Mouse (Mus musculus) cortical plate, adult 2 months (tissue): ENCODE data around the gene Sobp. TPM values are rescaled to one million over a fixed set of nuclear protein-coding genes. Genes with fewer than 3 reads are reported as not detected.
A peak's percentile ranks its signal among the peaks of the same experiment; 100 is the strongest.

Experiments
- H3K27ac ChIP-seq: fragments of 200-500 bp; 2 replicates; pipeline ENCODE4 v1.5.1; 2012; ENCODE audit warnings: low read length, control low read depth, inconsistent platforms; ENCODE audit not compliant: insufficient read depth
- H3K4me1 ChIP-seq: fragments of 200-500 bp; 2 replicates; pipeline ENCODE4 v1.6.1; 2011; ENCODE audit warnings: low read length; ENCODE audit not compliant: control insufficient read depth, insufficient read depth
- H3K4me3 ChIP-seq: fragments of 200-500 bp; 2 replicates; pipeline ENCODE4 v1.5.1; 2011; ENCODE audit warnings: mild to moderate bottlenecking, low read length, control low read depth; ENCODE audit not compliant: insufficient read depth
- CTCF ChIP-seq: fragments of 200-500 bp; IDR thresholded peaks from 2 replicates; pipeline ENCODE4 v1.5.1; 2011; ENCODE audit warnings: mild to moderate bottlenecking, control low read depth, low read length; ENCODE audit not compliant: insufficient read depth; ENCODE audit errors: extremely low read depth
- POLR2A ChIP-seq: fragments of 200-500 bp; IDR thresholded peaks from 2 replicates; pipeline ENCODE4 v1.6.1; 2011; ENCODE audit warnings: mild to moderate bottlenecking, low read length, control low read depth; ENCODE audit not compliant: insufficient read depth; ENCODE audit errors: extremely low read depth
- polyA plus RNA-seq: library from polyadenylated mRNA; depleted of rRNA; stranded (reverse); fragments of >200 nt; gene quantifications from 2 replicates; pipeline ENCODE4 v1.2.3, GENCODE M21; 2012

Gene Sobp
- polyA plus RNA-seq, 1 experiment = 21.9 TPM

DNA sequence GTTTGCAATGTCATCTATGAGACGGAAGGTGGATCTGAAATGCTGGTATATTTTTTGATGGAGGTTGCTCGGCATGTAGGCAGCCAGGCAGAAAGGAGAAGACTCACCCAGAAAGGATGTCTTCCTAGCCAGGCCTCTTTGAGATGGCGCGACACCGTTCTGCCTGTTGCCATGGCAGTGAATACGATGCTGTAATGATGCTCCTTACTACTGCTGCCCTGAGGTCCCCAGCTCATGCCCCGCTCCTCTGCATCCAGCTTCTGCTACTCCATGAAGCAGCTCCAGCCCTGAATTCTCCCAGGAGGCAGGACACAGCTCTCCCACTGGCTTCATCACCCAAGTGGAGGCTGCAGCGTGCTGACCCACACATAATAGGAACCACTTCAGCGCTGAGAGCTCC lies 183.3 kb downstream of the Sobp start:
- H3K27ac ChIP-seq = no peak overlapping the region
- no peak overlapping the region for H3K4me3 ChIP-seq
- TF ChIP-seq POLR2A (no peak), CTCF (no peak)
- no peaks in the 10 kb centered on the region for H3K4me1 ChIP-seq

DNA sequence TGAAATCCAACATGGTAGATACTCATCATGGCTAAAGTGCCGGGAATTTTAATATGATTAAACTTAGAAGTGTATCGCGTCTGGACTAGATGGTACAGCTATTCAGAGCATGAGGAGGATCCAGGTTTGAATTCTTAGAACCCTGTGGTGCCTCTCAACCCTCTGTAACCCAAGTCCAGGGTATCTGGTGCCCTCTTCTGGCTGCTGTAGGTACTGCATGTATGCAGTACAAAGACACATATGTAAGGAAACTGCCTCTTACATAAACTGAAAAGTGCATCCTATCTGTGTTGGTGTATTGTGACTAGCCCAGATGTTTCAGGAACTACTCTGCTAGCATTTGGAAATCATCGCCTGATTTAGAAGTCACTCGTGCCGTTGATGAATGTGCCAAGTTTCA lies 184.4 kb downstream of the Sobp start:
- Histone ChIP-seq H3K4me3 (no peak overlapping the region), H3K27ac (no peak overlapping the region)
- no peak for TF ChIP-seq POLR2A
- TF ChIP-seq CTCF = peak; percentile 78

DNA sequence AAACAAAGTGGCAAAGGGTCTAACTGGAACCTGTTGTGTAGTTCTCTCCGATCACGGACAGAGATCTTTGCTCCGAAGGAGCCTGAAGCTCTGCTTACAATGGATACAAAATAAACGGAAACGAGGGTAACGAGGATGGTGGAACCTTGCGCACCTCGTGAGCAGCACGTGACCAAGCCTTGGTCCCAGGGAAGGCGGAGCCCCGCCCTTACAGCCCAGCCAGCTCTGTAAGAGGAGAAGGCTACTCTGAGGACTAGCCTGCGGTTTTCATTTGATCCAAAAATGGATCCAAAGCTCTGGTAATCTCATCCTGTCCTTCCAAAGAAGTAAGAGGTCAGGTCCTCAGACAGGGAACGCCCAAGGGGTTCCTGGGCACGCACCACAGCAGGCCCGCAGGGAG lies 185.7 kb downstream of the Sobp start:
- H3K4me1 ChIP-seq = no peaks in the 10 kb centered on the region
- H3K27ac ChIP-seq = no peak overlapping the region
- no peak overlapping the region for H3K4me3 ChIP-seq
- TF ChIP-seq POLR2A = no peak

More for the DNA sequence above, 184.4 kb downstream of the Sobp start:
- no peaks in the 10 kb centered on the region for H3K4me1 ChIP-seq

DNA sequence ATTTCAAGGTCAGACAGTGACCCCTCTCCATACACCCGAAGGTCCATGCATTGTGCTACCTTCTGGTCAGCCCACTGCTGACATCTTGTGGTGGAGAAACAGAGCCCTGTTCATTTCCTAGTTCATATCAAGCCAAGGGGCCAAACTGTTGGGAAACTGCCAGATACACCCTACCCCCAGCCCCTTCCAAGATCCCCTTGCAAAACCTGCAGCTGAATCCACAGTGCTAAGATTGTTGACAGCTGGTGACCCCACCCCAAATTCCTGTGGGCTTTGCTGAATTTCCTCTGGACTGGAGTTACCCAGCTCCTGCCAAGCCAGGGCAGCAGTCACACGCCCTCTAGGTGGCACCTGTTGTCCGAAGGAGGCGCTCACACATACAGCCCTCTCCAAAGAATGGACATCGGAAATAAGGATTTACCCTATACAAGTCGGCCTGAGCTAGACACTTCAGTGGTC lies 186.7 kb downstream of the Sobp start:
- TF ChIP-seq CTCF = peak; percentile 55
- TF ChIP-seq POLR2A = no peak
- H3K4me1 ChIP-seq = no peaks in the 10 kb centered on the region
- H3K4me3 ChIP-seq = no peak overlapping the region
- no peak overlapping the region for H3K27ac ChIP-seq

DNA sequence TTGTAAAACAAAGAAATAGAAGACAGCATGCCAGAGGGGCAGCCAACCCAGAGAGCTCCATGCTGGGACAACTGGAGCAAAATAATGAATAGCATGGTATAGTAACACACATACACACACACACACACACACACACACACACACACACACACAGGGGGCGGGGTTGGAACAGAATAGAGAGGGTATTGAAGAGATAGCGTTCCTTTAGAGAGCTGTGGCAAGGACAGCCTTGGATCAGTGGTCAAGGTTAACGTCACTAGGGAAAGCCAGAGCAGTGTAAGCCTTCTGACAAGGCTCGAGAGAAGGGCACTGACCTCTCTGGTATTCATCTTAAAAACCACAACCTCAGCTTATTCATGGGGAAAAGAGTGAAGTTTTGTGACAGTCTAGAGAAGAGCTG lies 189.4 kb downstream of the Sobp start:
- H3K27ac ChIP-seq = no peak overlapping the region
- no peak overlapping the region for H3K4me3 ChIP-seq
- TF ChIP-seq CTCF (no peak), POLR2A (no peak)
- no peaks in the 10 kb centered on the region for H3K4me1 ChIP-seq

DNA sequence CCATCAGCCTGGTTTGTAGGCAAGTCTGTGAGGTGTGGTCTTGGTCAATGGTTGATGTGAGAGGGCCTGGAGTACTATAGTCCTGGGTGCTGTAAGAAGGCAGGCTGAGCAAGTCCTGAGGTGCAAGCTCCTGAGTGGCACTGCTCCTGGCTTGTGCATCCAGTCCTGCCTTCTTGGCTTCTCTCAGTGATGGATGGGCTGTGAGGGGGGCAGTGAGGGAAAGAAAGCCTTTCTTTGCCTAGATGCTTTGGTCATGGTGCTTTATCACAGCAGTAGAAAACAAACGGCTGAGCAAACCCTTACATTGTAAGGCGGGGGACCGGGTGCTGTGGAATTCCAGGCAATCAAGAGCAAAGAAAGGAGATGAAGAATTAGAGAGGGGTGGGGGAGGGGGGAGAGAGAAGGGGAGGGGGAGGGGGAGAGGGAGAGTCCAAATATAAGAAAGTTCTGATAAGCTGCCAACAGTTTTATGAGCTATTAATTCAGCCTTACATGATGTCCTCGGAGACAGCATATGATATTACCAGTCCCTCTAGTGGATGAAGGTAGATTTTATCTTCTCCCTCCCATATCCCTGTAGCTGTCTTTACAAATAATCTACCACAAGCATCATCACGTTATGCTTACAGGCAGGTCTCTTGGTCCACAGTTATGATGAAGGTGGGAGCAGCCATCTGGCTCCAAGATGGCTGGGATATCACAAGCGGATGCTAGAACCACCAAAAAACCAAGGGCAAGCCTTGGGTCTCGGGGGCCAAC lies 193.2 kb downstream of the Sobp start:
- TF ChIP-seq POLR2A (no peak), CTCF (no peak)
- 0 out of 2 replicates have a peak, but pooled peaks cover 1% of the 10 kb centered on the region for H3K4me1 ChIP-seq
- H3K4me3 ChIP-seq = no peak overlapping the region
- no peak overlapping the region for H3K27ac ChIP-seq

DNA sequence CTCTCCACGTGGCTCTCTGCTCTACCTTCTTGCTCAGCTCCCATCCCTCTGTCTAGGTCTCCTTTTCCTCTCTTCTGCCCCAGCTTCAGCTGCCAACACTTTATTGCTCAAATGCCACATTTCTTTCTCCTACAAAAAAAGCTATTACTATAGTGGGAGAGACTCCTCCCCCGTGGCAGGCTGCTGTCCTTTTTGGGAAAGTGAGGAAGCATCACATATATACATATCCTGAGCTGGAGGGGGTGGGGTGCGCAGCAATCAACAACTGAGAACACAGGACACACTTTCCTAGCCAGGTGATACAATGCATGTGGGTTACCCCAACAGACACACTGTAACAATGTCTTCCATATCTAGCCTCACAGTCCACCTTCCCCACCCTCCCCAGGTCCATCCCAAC lies 196.0 kb downstream of the Sobp start:
- Histone ChIP-seq H3K4me3 (no peak overlapping the region), H3K27ac (no peak overlapping the region), H3K4me1 (peaks cover 3% of the 10 kb centered on the region; the same call in 1 of the 2 replicates)
- TF ChIP-seq POLR2A (no peak), CTCF (no peak)

GRCm38 (mm10) chr10:42976577-42976976 lies 197.8 kb downstream of the Sobp start:
- no peak overlapping the region for H3K27ac ChIP-seq
- H3K4me3 ChIP-seq = no peak overlapping the region
- no peak for TF ChIP-seq CTCF
- H3K4me1 ChIP-seq = peaks cover 3% of the 10 kb centered on the region; the same call in 1 of the 2 replicates

- no peak for TF ChIP-seq CTCF
- no peak for TF ChIP-seq POLR2A
- H3K4me3 ChIP-seq = no peak overlapping the region
- H3K4me1 ChIP-seq = peaks cover 2% of the 10 kb centered on the region; the same call in 1 of the 2 replicates
- H3K27ac ChIP-seq = peak overlapping the region; percentile 29; the same call in 1 of the 2 replicates
Measured at GRCm38 (mm10) chr10:42973537-42973936, 200.8 kb downstream of the Sobp start.

GRCm38 (mm10) chr10:42972504-42973172 lies 201.7 kb downstream of the Sobp start:
- no peak for TF ChIP-seq POLR2A
- TF ChIP-seq CTCF = peak; percentile 56; the same call in 1 of the 2 replicates
- no peak overlapping the region for H3K27ac ChIP-seq
- H3K4me3 ChIP-seq = no peak overlapping the region
- peaks cover 2% of the 10 kb centered on the region; the same call in 1 of the 2 replicates for H3K4me1 ChIP-seq
